ENCODE assay signal across 8 mouse cellular contexts in genomic region chr5:110779998-110780760, GRCm38 (mm10). TPM values are rescaled to one million over a fixed set of nuclear protein-coding genes. Genes with fewer than 3 reads are reported as not detected.
DNase-seq lines count a peak whose midpoint lies in the region; ATAC-seq lines count a peak whose summit lies in the region.

Pus1 (minus strand) TSS chr5:110780659.

- H3K36me3 ChIP-seq in heart, embryonic 14.5 days (ENCODE audit: control insufficient read depth, insufficient read depth, low read length), result peaks cover 42% of the 10 kb centered on the region
- H3K36me3 ChIP-seq in liver, embryonic 13.5 days, result peaks cover 44% of the 10 kb centered on the region
- H3K36me3 ChIP-seq in stomach, embryonic 16.5 days (ENCODE audit: control insufficient read depth, insufficient read depth, low read length), result no peaks in the 10 kb centered on the region

- H3K4me1 ChIP-seq in brown adipose tissue, adult 24 weeks (ENCODE audit: control insufficient read depth, insufficient read depth, insufficient read length, low read length), result peaks cover 5% of the 10 kb centered on the region; the same call in 1 of the 2 replicates
- H3K4me1 ChIP-seq in heart, embryonic 14.5 days (ENCODE audit: control insufficient read depth in 2 of 2, insufficient read depth in 2 of 2, low read length in 2 of 2), result peaks cover 8% of the 10 kb centered on the region in 2 experiments
- H3K4me1 ChIP-seq in liver, embryonic 13.5 days (replicated peaks), result peaks cover 74% of the 10 kb centered on the region
- H3K4me1 ChIP-seq in stomach, embryonic 16.5 days (ENCODE audit: control insufficient read depth, insufficient read depth, low read length), result peaks cover 15% of the 10 kb centered on the region

- H3K27me3 ChIP-seq in heart, embryonic 14.5 days (ENCODE audit: control insufficient read depth, insufficient read depth, low read length), result no peaks in the 10 kb centered on the region
- no peaks in the 10 kb centered on the region for H3K27me3 ChIP-seq in liver, embryonic 13.5 days
- H3K27me3 ChIP-seq in stomach, embryonic 16.5 days (ENCODE audit: control insufficient read depth, insufficient read depth, low read length), result no peaks in the 10 kb centered on the region

- under 1% methylated on average over 57 of the region's 57 CpGs for WGBS in heart, embryonic 14.5 days
- WGBS in liver, embryonic 13.5 days (ENCODE audit: insufficient replicate concordance), result under 1% methylated on average over 57 of the region's 57 CpGs
- under 1% methylated on average over 57 of the region's 57 CpGs for WGBS in stomach, embryonic 16.5 days

- peak; percentile 84 for DNase-seq in CD4-positive, CD25-positive, alpha-beta regulatory T cell, adult 2 months (ENCODE audit: low read depth, low spot score)
- DNase-seq in fibroblast of lung, adult 2 months (ENCODE audit: low read depth), result peak; percentile 67
- DNase-seq in kidney, postnatal 14 days, result peak; percentile 96
- DNase-seq in liver, embryonic 13.5 days, result peak; percentile 84
- peak; percentile 88 for DNase-seq in neural tube, embryonic 10.5 days (ENCODE audit: extremely low spot score, low spot score)

- H3K9me3 ChIP-seq in heart, embryonic 14.5 days (ENCODE audit: control insufficient read depth, low read length), result no peaks in the 10 kb centered on the region
- H3K9me3 ChIP-seq in liver, embryonic 13.5 days (replicated peaks), result no peaks in the 10 kb centered on the region
- H3K9me3 ChIP-seq in stomach, embryonic 16.5 days (replicated peaks; ENCODE audit: control insufficient read depth, low read length), result no peaks in the 10 kb centered on the region

- peak within 1 kb of the TSS; percentile 91 for H3K9ac ChIP-seq in heart, embryonic 14.5 days (ENCODE audit: low read length)
- H3K9ac ChIP-seq in liver, embryonic 13.5 days, result peak within 1 kb of the TSS; percentile 92
- peak within 1 kb of the TSS; percentile 88 for H3K9ac ChIP-seq in stomach, embryonic 16.5 days (ENCODE audit: low read length)

- H3K27ac ChIP-seq in brown adipose tissue, adult 24 weeks (replicated peaks; ENCODE audit: low read depth, low read length), result no peak within 1 kb of the TSS
- H3K27ac ChIP-seq in heart, embryonic 14.5 days (replicated peaks in 1 of 2; ENCODE audit: control insufficient read depth in 1 of 2, insufficient read depth in 1 of 2, low read depth in 2 of 2, low read length in 2 of 2), result peak within 1 kb of the TSS; percentile 50 to 54; a peak in 3 of 4 replicates
- H3K27ac ChIP-seq in liver, embryonic 13.5 days, result peak within 1 kb of the TSS; percentile 87
- H3K27ac ChIP-seq in stomach, embryonic 16.5 days (ENCODE audit: low read length), result peak within 1 kb of the TSS; percentile 79

- H3K4me3 ChIP-seq in brown adipose tissue, adult 24 weeks (ENCODE audit: insufficient read depth, low read depth, low read length), result peak within 1 kb of the TSS; percentile 76
- H3K4me3 ChIP-seq in heart, embryonic 14.5 days (ENCODE audit: control insufficient read depth in 1 of 2, insufficient read depth in 1 of 2, low read depth in 1 of 2, low read length in 2 of 2), result peak within 1 kb of the TSS; percentile 81 to 92
- peak within 1 kb of the TSS; percentile 84 for H3K4me3 ChIP-seq in liver, embryonic 13.5 days (replicated peaks)
- peak within 1 kb of the TSS; percentile 85 for H3K4me3 ChIP-seq in stomach, embryonic 16.5 days (replicated peaks; ENCODE audit: low read length)

- ATAC-seq in heart, embryonic 14.5 days (ENCODE audit: insufficient number of reproducible peaks, insufficient read depth, low FRiP score, low read depth), result peak; percentile 84
- ATAC-seq in liver, embryonic 13.5 days (ENCODE audit: low read depth), result peak; percentile 78
- ATAC-seq in stomach, embryonic 16.5 days (ENCODE audit: insufficient read depth, low FRiP score), result peak; percentile 93

- peak within 1 kb of the TSS; percentile 89 for H3K4me2 ChIP-seq in heart, embryonic 14.5 days (ENCODE audit: low read length)
- H3K4me2 ChIP-seq in liver, embryonic 13.5 days, result peak within 1 kb of the TSS; percentile 100
- peak within 1 kb of the TSS; percentile 83 for H3K4me2 ChIP-seq in stomach, embryonic 16.5 days (ENCODE audit: low read depth, low read length)

RNA-seq across cellular contexts. Expression of gene Pus1, which starts in this region (rescaled TPM):
- 12.4 and 12.8 TPM in 2 replicates for polyA plus RNA-seq in brown adipose tissue, adult 24 weeks (2012; ENCODE audit: insufficient read depth, insufficient read length, missing spikeins)
- polyA plus RNA-seq in heart, embryonic 14.5 days (2014; fragmentation: Nextera tagmentation; extraction: Ambion mirVana), result 14.9 and 16.3 TPM in 2 replicates
- 39.6 and 39.8 TPM in 2 replicates for polyA plus RNA-seq in liver, embryonic 13.5 days (2015; fragmentation: Nextera tagmentation; extraction: Ambion mirVana)
- 37.8 and 38.3 TPM in 2 replicates for polyA plus RNA-seq in stomach, embryonic 16.5 days (2015; fragmentation: Nextera tagmentation; extraction: Ambion mirVana)
